In genomic region chr1:82124503-82124902, GRCm38 (mm10) we compare ENCODE assay signal across 13 mouse cellular contexts.
A peak's percentile ranks its signal among the peaks of the same experiment; 100 is the strongest.
DNase-seq lines count a peak whose midpoint lies in the region; ATAC-seq lines count a peak whose summit lies in the region.
"Had no signal": no experiment of that assay in that cellular context is flagged by ENCODE, and none has a peak within 500 bp of the region (broad histone marks: within the 10 kb centered on the region; RNA-seq: fewer than 3 reads in every experiment).

No protein-coding gene starts in this region.

- 29% methylated on average over 5 of the region's 5 CpGs for WGBS in intestine, embryonic 16.5 days

- H3K9ac ChIP-seq in intestine, embryonic 16.5 days (ENCODE audit: low read depth, low read length) = no peak overlapping the region
- H3K9ac ChIP-seq: liver, embryonic 15.5 days had no signal

- H3K27me3 ChIP-seq in intestine, embryonic 16.5 days (replicated peaks; ENCODE audit: control insufficient read depth, insufficient read depth, low read length) = no peaks in the 10 kb centered on the region
- H3K27me3 ChIP-seq: liver, embryonic 15.5 days had no signal

- H3K4me1 ChIP-seq in intestine, embryonic 16.5 days (ENCODE audit: control insufficient read depth, insufficient read depth, low read length) = no peaks in the 10 kb centered on the region
- H3K4me1 ChIP-seq: liver, embryonic 15.5 days had no signal

- H3K9me3 ChIP-seq in intestine, embryonic 16.5 days (ENCODE audit: control insufficient read depth, low read length) = no peaks in the 10 kb centered on the region
- H3K9me3 ChIP-seq: G1E; liver, embryonic 15.5 days had no signal

- DNase-seq in kidney, adult 18-20 months = peak; percentile 8
- DNase-seq in kidney, adult 11 months = no peak
- peak; percentile 50 for DNase-seq in kidney, postnatal 10 days
- peak; percentile 4 for DNase-seq in lung, postnatal 25 days (ENCODE audit: low spot score)
- no peak for DNase-seq in left cerebral cortex, adult 8-10 months (ENCODE audit: low spot score in 2 of 2)
- DNase-seq in thymus, postnatal 10 days (ENCODE audit: low spot score in 2 of 2) = no peak
- DNase-seq: cerebellum, postnatal 10 days; gastrocnemius, postnatal 36 days; layer of hippocampus, postnatal 36 days; thymus, postnatal 25 days had no signal

- H3K4me2 ChIP-seq in intestine, embryonic 16.5 days (ENCODE audit: low read depth, low read length) = no peak overlapping the region
- H3K4me2 ChIP-seq: liver, embryonic 15.5 days had no signal

- no peak overlapping the region for H3K27ac ChIP-seq in intestine, embryonic 16.5 days (ENCODE audit: low read length)
- H3K27ac ChIP-seq: liver, embryonic 15.5 days had no signal

- ATAC-seq in intestine, embryonic 16.5 days = peak; percentile 74

- no peaks in the 10 kb centered on the region for H3K36me3 ChIP-seq in intestine, embryonic 16.5 days (ENCODE audit: control insufficient read depth, insufficient read depth, low read length)
- H3K36me3 ChIP-seq: G1E; liver, embryonic 15.5 days had no signal

- H3K4me3 ChIP-seq in intestine, embryonic 16.5 days (ENCODE audit: low read length) = no peak overlapping the region
- H3K4me3 ChIP-seq: liver, embryonic 15.5 days had no signal

Comparison
In these comparisons a context has a peak if more than half of its experiments do, and no peak if none do; other contexts are left out.
1. DNase-seq: peak in kidney, adult 18-20 months (single experiment), kidney, postnatal 10 days (single experiment) and lung, postnatal 25 days (single experiment); none in kidney, adult 11 months (single experiment), left cerebral cortex, adult 8-10 months (0 of 2) and thymus, postnatal 10 days (0 of 2).